Mouse (Mus musculus) limb, embryonic 14.5 days (tissue): ENCODE data around the gene Prkn. TPM values are rescaled to one million over a fixed set of nuclear protein-coding genes. Genes with fewer than 3 reads are reported as not detected.

ENCODE experiments used
- ATAC-seq: fragments of 200-750 bp; cut with Nextera tagmentation; 2 replicates; pipeline ENCODE4 v1.8.0; 2017; ENCODE audit warnings: low read depth, moderate number of reproducible peaks, moderate TSS enrichment; ENCODE audit not compliant: low FRiP score
- DNase-seq: peaks from one replicate; pipeline ENCODE4 v3.0.0-alpha.2; 2015; ENCODE audit warnings: low spot score
- H3K27ac ChIP-seq: fragments of 300-500 bp; sonication (generic); replicated peaks from 2 replicates; pipeline ENCODE4 v1.5.1; 2014; ENCODE audit warnings: low read depth, mild to moderate bottlenecking, low read length, moderate library complexity, mixed read lengths
- H3K27me3 ChIP-seq: fragments of 300-500 bp; sonication (generic); 2 replicates; pipeline ENCODE4 v1.6.1; 2014; ENCODE audit warnings: low read length, mixed read lengths; ENCODE audit not compliant: control insufficient read depth, insufficient read depth
- H3K36me3 ChIP-seq: fragments of 300-500 bp; sonication (generic); 2 replicates; pipeline ENCODE4 v1.6.1; 2014; ENCODE audit warnings: mild to moderate bottlenecking, low read length, moderate library complexity, mixed read lengths; ENCODE audit not compliant: control insufficient read depth, insufficient read depth
- H3K4me1 ChIP-seq: fragments of 300-500 bp; sonication (generic); 2 replicates; pipeline ENCODE4 v1.6.1; 2014; ENCODE audit warnings: antibody characterized with exemption, low read length, mixed read lengths; ENCODE audit not compliant: control insufficient read depth, insufficient read depth
- H3K4me2 ChIP-seq: fragments of 300-500 bp; sonication (generic); replicated peaks from 2 replicates; pipeline ENCODE4 v1.6.1; 2014; ENCODE audit warnings: low read depth, mild to moderate bottlenecking, low read length, moderate library complexity; ENCODE audit not compliant: severe bottlenecking
- H3K4me3 ChIP-seq: fragments of 300-500 bp; sonication (generic); replicated peaks from 2 replicates; pipeline ENCODE4 v1.5.1; 2014; ENCODE audit warnings: low read length
- H3K9ac ChIP-seq: fragments of 300-500 bp; sonication (generic); 2 replicates; pipeline ENCODE4 v1.6.1; 2014; ENCODE audit warnings: mild to moderate bottlenecking, low read depth, low read length, moderate library complexity; ENCODE audit not compliant: severe bottlenecking
- H3K9me3 ChIP-seq: fragments of 300-500 bp; sonication (generic); 2 replicates; pipeline ENCODE4 v1.6.1; 2016; ENCODE audit warnings: low read length; ENCODE audit not compliant: control insufficient read depth
- POLR2A ChIP-seq: fragments of 200-500 bp; IDR thresholded peaks from 2 replicates; pipeline ENCODE4 v1.8.0; 2012; ENCODE audit warnings: inconsistent platforms, mild to moderate bottlenecking, moderate library complexity, borderline replicate concordance; ENCODE audit not compliant: insufficient read depth, insufficient read length; ENCODE audit errors: extremely low read depth
- WGBS: fragments of 180-500 bp; shearing (Covaris S2); extraction: QIAGEN DNeasy Blood & Tissue Kit; methylation state at CpG from one replicate; pipeline ENCODE4 v1.1.7; 2014; 5-methylcytosine and 5-hydroxymethylcytosine counted together
- polyA plus RNA-seq, 2 experiments: library from polyadenylated mRNA; depleted of rRNA in 1 of 2; stranded (reverse) in 1 of 2; unstranded in 1 of 2; fragments of >200 nt; fragmentation: Nextera tagmentation in 1 of 2; extraction: Ambion mirVana in 1 of 2; gene quantifications; 2 replicates each; pipeline versions ENCODE4 v1.2.1 to v1.2.3; 2012 to 2014

Gene Prkn
- polyA plus RNA-seq, 2 experiments: 2.3 to 2.7 TPM

GRCm38 (mm10) chr17:11211006-11211405 is 370.8 kb downstream of the Prkn start:
- WGBS: 85% methylated on average over 11 of the region's 11 CpGs
- ATAC-seq (no peak), DNase-seq (no peak)
- no peak overlapping the region for H3K9ac ChIP-seq
- no peaks in the 10 kb centered on the region for H3K4me1 ChIP-seq
- no peak overlapping the region for H3K4me2 ChIP-seq
- H3K27ac ChIP-seq: no peak overlapping the region
- H3K4me3 ChIP-seq: no peak overlapping the region
- H3K9me3 ChIP-seq: no peaks in the 10 kb centered on the region
- H3K36me3 ChIP-seq: no peaks in the 10 kb centered on the region
- no peak for TF ChIP-seq POLR2A
- no peaks in the 10 kb centered on the region for H3K27me3 ChIP-seq

GRCm38 (mm10) chr17:11211591-11211990 is 371.4 kb downstream of the Prkn start:
- DNase-seq (no peak), ATAC-seq (no peak)
- TF ChIP-seq POLR2A: no peak
- H3K9ac ChIP-seq: no peak overlapping the region
- no peak overlapping the region for H3K4me3 ChIP-seq
- no peaks in the 10 kb centered on the region for H3K27me3 ChIP-seq
- H3K4me1 ChIP-seq: no peaks in the 10 kb centered on the region
- no peaks in the 10 kb centered on the region for H3K36me3 ChIP-seq
- no peaks in the 10 kb centered on the region for H3K9me3 ChIP-seq
- WGBS: 44% methylated on average over 4 of the region's 4 CpGs
- H3K27ac ChIP-seq: no peak overlapping the region
- H3K4me2 ChIP-seq: no peak overlapping the region

- no peak overlapping the region for H3K9ac ChIP-seq
- ATAC-seq: no peak
- H3K27ac ChIP-seq: no peak overlapping the region
- WGBS: 92% methylated on average over 3 of the region's 3 CpGs
- no peak for DNase-seq
- TF ChIP-seq POLR2A: no peak
- no peaks in the 10 kb centered on the region for H3K9me3 ChIP-seq
- H3K4me1 ChIP-seq: no peaks in the 10 kb centered on the region
- no peaks in the 10 kb centered on the region for H3K36me3 ChIP-seq
- no peak overlapping the region for H3K4me2 ChIP-seq
- H3K4me3 ChIP-seq: no peak overlapping the region
- no peaks in the 10 kb centered on the region for H3K27me3 ChIP-seq
These were observed 373.5 kb downstream of the Prkn start for GRCm38 (mm10) chr17:11213689-11214088.

GRCm38 (mm10) chr17:11229011-11229410 is 388.8 kb downstream of the Prkn start:
- no peaks in the 10 kb centered on the region for H3K36me3 ChIP-seq
- H3K4me3 ChIP-seq: no peak overlapping the region
- H3K27me3 ChIP-seq: no peaks in the 10 kb centered on the region
- peaks cover 3% of the 10 kb centered on the region; the same call in 1 of the 2 replicates for H3K4me1 ChIP-seq
- no peak for TF ChIP-seq POLR2A
- no peak for DNase-seq
- no peak overlapping the region for H3K4me2 ChIP-seq
- WGBS: 65% methylated on average over 4 of the region's 4 CpGs
- no peaks in the 10 kb centered on the region for H3K9me3 ChIP-seq
- H3K9ac ChIP-seq: no peak overlapping the region
- ATAC-seq: no peak
- no peak overlapping the region for H3K27ac ChIP-seq

DNA sequence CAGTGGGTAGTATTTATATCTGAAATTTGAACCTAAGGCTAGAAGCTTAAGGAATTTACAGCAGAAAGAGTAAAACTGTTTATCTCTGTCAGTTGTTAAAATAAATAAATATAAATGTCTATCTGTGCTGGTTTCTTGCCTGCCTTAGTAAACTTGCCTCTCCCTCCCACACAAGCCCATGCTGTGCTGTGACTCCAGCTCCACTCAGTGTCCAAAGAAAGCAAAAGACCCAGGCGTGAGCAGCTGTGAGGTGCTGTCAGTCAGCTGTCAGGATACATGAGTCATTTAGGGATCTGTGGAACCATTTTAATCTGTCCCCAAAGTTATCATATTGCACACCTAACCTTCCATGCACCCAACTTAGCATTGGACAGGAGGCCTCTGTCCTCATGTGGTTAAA is 389.2 kb downstream of the Prkn start:
- no peak overlapping the region for H3K9ac ChIP-seq
- peak; percentile 14 for DNase-seq

More for the DNA sequence above, 389.2 kb downstream of the Prkn start:
- H3K4me3 ChIP-seq: no peak overlapping the region
- no peak overlapping the region for H3K27ac ChIP-seq
- no peaks in the 10 kb centered on the region for H3K9me3 ChIP-seq
- no peak overlapping the region for H3K4me2 ChIP-seq
- WGBS: 78% methylated on average over 1 of the region's 1 CpGs
- H3K4me1 ChIP-seq: peaks cover 3% of the 10 kb centered on the region; the same call in 1 of the 2 replicates
- no peaks in the 10 kb centered on the region for H3K27me3 ChIP-seq
- ATAC-seq: peak; percentile 53; the same call in 1 of the 2 replicates
- H3K36me3 ChIP-seq: no peaks in the 10 kb centered on the region
- TF ChIP-seq POLR2A: no peak
